Mouse (Mus musculus) cerebellum, adult 2 months (tissue): ENCODE data around the gene Gmppb.

Experiments
- CTCF ChIP-seq: fragments of 200-500 bp; IDR thresholded peaks from 2 replicates; pipeline ENCODE4 v1.5.1; 2011; ENCODE audit warnings: low read depth, mild to moderate bottlenecking, control low read depth, low read length, moderate library complexity, borderline replicate concordance; ENCODE audit not compliant: insufficient read depth
- POLR2A ChIP-seq: fragments of 200-500 bp; IDR thresholded peaks from 2 replicates; pipeline ENCODE4 v1.6.1; 2011; ENCODE audit warnings: low read length, control low read depth, borderline replicate concordance; ENCODE audit not compliant: insufficient read depth

- 0 out of 2 replicates have a peak, but pooled peaks have one; percentile 10 for TF ChIP-seq POLR2A
- no peak for TF ChIP-seq CTCF
These were observed 664 bp downstream of the Gmppb start for GRCm38 (mm10) chr9:108049561-108050251.
